Mouse (Mus musculus) embryonic fibroblast, embryonic 13.5 days (primary cell): Measurements from ENCODE around the gene Hist1h2bg. TPM values are rescaled to one million over a fixed set of nuclear protein-coding genes. Genes with fewer than 3 reads are reported as not detected.
"Not testable (repeated sequence)": the region's sequence is repeated elsewhere in the genome, so short reads cannot be mapped to it uniquely, and the experiment has no call there.

ENCODE experiments used
- H3K27ac ChIP-seq: 2 replicates; pipeline ENCODE4 v1.5.1; 2012; ENCODE audit warnings: low read length, control low read depth, inconsistent platforms; ENCODE audit not compliant: insufficient read depth
- H3K4me1 ChIP-seq: 2 replicates; pipeline ENCODE4 v1.6.1; 2011; ENCODE audit warnings: low read length; ENCODE audit not compliant: control insufficient read depth, insufficient read depth
- H3K4me3 ChIP-seq: 2 replicates; pipeline ENCODE4 v1.5.1; 2011; ENCODE audit warnings: mild to moderate bottlenecking, control low read depth, low read length; ENCODE audit not compliant: insufficient read depth
- CTCF ChIP-seq: IDR thresholded peaks from 2 replicates; pipeline ENCODE4 v1.5.1; 2011; ENCODE audit warnings: mild to moderate bottlenecking, control low read depth, low read length, moderate library complexity, borderline replicate concordance; ENCODE audit not compliant: insufficient read depth
- POLR2A ChIP-seq: IDR thresholded peaks from 2 replicates; pipeline ENCODE4 v1.6.1; 2011; ENCODE audit warnings: low read depth, mild to moderate bottlenecking, control low read depth, low read length, moderate library complexity
- polyA plus RNA-seq: library from polyadenylated mRNA; stranded (reverse); fragments of >200 nt; gene quantifications from 2 replicates; pipeline ENCODE4 v1.2.4, GENCODE M21; 2011; ENCODE audit warnings: low read depth; ENCODE audit not compliant: missing spikeins, insufficient read length

Hist1h2bg gene
- polyA plus RNA-seq, 1 experiment, result 22.6 TPM

DNA sequence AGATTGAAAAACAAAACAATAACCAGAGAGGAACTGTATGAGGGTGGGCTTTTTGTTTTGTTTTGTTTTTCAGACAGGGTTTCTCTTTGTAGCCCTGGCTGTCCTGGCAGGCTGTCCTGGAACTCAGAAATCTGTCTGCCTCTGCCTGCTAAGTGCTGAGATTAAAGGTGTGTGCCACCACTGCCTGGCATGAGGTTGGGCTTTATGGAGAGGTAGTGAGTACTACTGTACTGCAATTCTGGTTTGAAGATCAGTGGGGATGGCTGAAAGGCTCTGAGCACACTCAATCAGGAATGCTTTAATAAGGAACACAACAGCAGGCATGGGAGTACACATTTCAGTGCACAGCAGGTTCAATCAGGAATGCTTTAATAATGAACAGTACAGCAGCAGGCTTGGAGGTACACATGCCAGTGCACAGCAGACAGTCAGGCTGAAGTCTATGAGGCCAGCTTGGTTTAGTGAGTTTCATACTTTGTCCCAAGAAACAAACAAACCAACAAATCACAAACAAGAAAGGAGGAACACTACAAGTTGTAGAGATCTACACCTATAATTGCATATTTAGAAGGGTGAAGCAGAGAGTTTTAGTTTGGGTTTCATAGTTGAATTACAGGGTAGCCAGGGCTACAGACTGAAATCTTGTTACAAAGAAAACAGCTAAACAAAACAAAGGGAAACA lies 12.3 kb downstream of the Hist1h2bg start:
- TF ChIP-seq CTCF (no peak), POLR2A (no peak)
- Histone ChIP-seq H3K4me1 (peaks cover 3% of the 10 kb centered on the region), H3K27ac (peak overlapping the region; percentile 64), H3K4me3 (no peak overlapping the region; the same call in 1 of the 2 replicates)

DNA sequence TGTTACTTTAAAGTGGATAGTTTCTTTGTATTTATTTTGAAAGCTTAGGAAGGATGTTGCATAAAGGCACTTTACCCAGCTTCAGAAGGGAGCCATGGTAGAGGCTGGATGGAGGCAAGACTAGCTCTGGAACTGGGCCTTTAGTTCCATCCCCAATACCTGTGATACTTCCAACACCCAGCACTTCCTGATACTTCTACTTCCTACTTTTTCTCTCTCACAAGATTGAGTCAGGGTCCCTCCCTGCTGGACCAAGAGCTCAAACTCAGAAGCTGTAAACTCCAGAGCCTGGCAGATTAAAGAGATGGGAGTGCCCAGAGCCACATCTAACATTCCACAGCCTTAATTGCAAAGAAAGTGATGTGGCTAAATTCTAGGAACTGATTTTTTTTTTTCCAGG lies 13.1 kb downstream of the Hist1h2bg start:
- Histone ChIP-seq H3K27ac (peak overlapping the region; percentile 80), H3K4me1 (peaks cover 3% of the 10 kb centered on the region), H3K4me3 (peak overlapping the region; percentile 7; the same call in 1 of the 2 replicates)
- TF ChIP-seq CTCF (no peak), POLR2A (peak; percentile 8; the same call in 1 of the 2 replicates)

GRCm38 (mm10) chr13:23585029-23585441 lies 13.8 kb downstream of the Hist1h2bg start:
- H3K4me1 ChIP-seq, result peaks cover 3% of the 10 kb centered on the region
- H3K4me3 ChIP-seq, result peak overlapping the region; percentile 24
- H3K27ac ChIP-seq, result peak overlapping the region; percentile 80
- TF ChIP-seq CTCF (no peak), POLR2A (peak; percentile 88)

- TF ChIP-seq POLR2A, result peak; percentile 95
- Histone ChIP-seq H3K4me3 (peak overlapping the region; percentile 24), H3K27ac (peak overlapping the region; percentile 80)
- H3K4me1 ChIP-seq, result not testable (repeated sequence)
Observed at GRCm38 (mm10) chr13:23585442-23586098, 14.4 kb downstream of the Hist1h2bg start.

- no peak for TF ChIP-seq CTCF
- TF ChIP-seq POLR2A, result peak; percentile 33; the same call in 1 of the 2 replicates
- peak overlapping the region; percentile 94 for H3K27ac ChIP-seq
- peak overlapping the region; percentile 29 for H3K4me3 ChIP-seq
- peaks cover 3% of the 10 kb centered on the region for H3K4me1 ChIP-seq
Observed at GRCm38 (mm10) chr13:23586099-23586939, 15.1 kb downstream of the Hist1h2bg start.

DNA sequence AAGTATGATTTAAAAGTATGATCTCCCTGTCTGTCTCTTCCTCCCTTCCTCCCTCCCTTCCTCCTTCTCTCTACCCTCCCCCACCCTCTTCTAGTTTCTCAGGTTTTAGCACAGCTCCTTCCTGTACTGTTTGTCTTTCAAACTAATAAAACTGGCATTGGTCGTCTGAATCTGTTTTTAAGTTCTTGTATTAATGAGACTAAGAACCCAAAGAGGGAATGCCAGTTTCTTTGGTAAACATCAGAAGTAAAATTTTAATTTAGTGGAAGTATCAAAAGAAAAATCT lies 15.7 kb downstream of the Hist1h2bg start:
- TF ChIP-seq CTCF (no peak), POLR2A (no peak)
- H3K4me3 ChIP-seq, result peak overlapping the region; percentile 29

GRCm38 (mm10) chr13:23591206-23591605 lies 20.0 kb downstream of the Hist1h2bg start:
- H3K27ac ChIP-seq, result no peak overlapping the region
- H3K4me3 ChIP-seq, result no peak overlapping the region
- no peaks in the 10 kb centered on the region; the same call in 1 of the 2 replicates for H3K4me1 ChIP-seq
- no peak for TF ChIP-seq POLR2A
- TF ChIP-seq CTCF, result no peak

More for the DNA sequence above, 15.7 kb downstream of the Hist1h2bg start:
- Histone ChIP-seq H3K4me1 (peaks cover 3% of the 10 kb centered on the region), H3K27ac (peak overlapping the region; percentile 94)

DNA sequence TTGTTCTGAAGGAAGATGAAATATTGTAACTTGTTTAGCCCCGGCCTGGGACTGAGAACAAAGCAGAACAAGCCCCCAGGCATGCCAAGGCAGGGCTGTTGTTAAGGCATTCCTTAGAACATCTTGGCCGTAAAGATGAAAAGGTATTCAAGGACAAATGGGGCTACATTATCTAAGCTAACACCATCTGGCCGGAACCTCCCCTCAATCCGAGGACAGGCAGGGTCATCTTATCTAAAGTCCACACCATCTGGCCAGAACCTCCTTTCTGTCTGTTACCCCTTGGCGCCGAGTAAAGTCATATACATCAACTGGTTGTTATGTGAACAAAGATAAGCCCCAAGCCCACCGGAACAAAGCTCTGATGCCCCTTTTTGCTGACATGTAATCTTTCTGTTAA lies 20.7 kb downstream of the Hist1h2bg start:
- not testable (repeated sequence) for H3K4me1 ChIP-seq, H3K27ac ChIP-seq, H3K4me3 ChIP-seq

DNA sequence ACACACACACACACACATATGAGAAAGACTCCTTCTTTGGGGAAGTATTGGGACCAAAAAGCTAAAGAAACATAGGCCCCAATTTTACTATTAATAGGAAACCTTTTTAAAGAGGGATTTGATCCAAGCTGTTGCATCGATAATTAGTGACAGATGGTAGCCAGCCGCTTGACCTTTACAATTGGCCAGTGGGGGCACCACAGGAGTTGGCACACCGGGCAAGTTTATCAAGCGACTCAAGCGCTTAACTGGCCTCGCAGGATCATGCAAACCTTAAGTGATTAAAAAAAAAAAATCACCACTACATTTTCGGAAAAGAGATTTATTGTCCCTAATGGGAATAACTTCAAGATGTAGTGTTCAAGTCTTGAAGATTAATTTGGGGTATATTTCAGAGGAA lies 21.4 kb downstream of the Hist1h2bg start:
- Histone ChIP-seq H3K4me3 (no peak overlapping the region), H3K4me1 (no peaks in the 10 kb centered on the region), H3K27ac (no peak overlapping the region)
- TF ChIP-seq POLR2A (no peak), CTCF (no peak)

- Histone ChIP-seq H3K4me3 (no peak overlapping the region), H3K4me1 (no peaks in the 10 kb centered on the region), H3K27ac (no peak overlapping the region)
- no peak for TF ChIP-seq POLR2A
- no peak for TF ChIP-seq CTCF
Observed at GRCm38 (mm10) chr13:23593051-23593770, 22.0 kb downstream of the Hist1h2bg start.
